Mouse (Mus musculus): ENCODE data around the gene Neo1. TPM values are rescaled to one million over a fixed set of nuclear protein-coding genes. Genes with fewer than 3 reads are reported as not detected.

Neo1 gene
- total and polyA plus RNA-seq, 3 experiments, result 0.85 to 2.1 (median 1.4) TPM

GRCm38 (mm10) chr9:58871141-58871540 is 165.1 kb downstream of the Neo1 start:
- H3K79me2 ChIP-seq (replicated peaks; ENCODE audit: control insufficient read depth, extremely low read depth, insufficient read depth, poor library complexity, severe bottlenecking), result no peaks in the 10 kb centered on the region
- no peak for DNase-seq (ENCODE audit: extremely low read depth)
- no peak overlapping the region for H3K27ac ChIP-seq (ENCODE audit: insufficient read depth, low read depth)
- in situ Hi-C loops (cut with MboI; ENCODE audit: low pct_ligation_motif_present, low pct_unique_long_range_greater_than_20kb, low sequenced_read_pairs) (loop anchor here (5.0 to 10.0 kb wide), 2 partner anchors 164 to 326 kb away; no protein-coding TSS in a partner anchor), dilution Hi-C loops (cut with MboI; ENCODE audit: extremely low pct_ligation_motif_present, extremely low pct_unique_long_range_greater_than_20kb, low sequenced_read_pairs) (no loop called here)
- H3K9ac ChIP-seq (ENCODE audit: insufficient read depth, low read depth), result no peak overlapping the region
- H3K27me3 ChIP-seq (replicated peaks), result no peaks in the 10 kb centered on the region
- no peak overlapping the region for H3K4me2 ChIP-seq (ENCODE audit: insufficient read depth, low read depth, poor library complexity, severe bottlenecking)
- no peak for TF ChIP-seq SIN3A (IDR thresholded peaks at IDR 0.05; ENCODE audit: low read length)
- TF ChIP-seq USF1 (IDR thresholded peaks at IDR 0.05; ENCODE audit: low read depth, low read length), result no peak
- peaks cover 0 to 3% of the 10 kb centered on the region in 2 experiments; a peak in 1 of 4 replicates for H3K4me1 ChIP-seq (ENCODE audit: control insufficient read depth in 1 of 2, insufficient read depth in 2 of 2)
- H3K4me3 ChIP-seq (replicated peaks in 1 of 3; ENCODE audit: low read depth in 2 of 3, low read length in 2 of 3, poor library complexity in 1 of 3), result no peak overlapping the region
- no peaks in the 10 kb centered on the region for H3K36me3 ChIP-seq (replicated peaks in 1 of 2; ENCODE audit: control insufficient read depth in 1 of 2, insufficient read depth in 1 of 2, low read length in 1 of 2)
- no peaks in the 10 kb centered on the region for H3K9me3 ChIP-seq (replicated peaks; ENCODE audit: low read length)

GRCm38 (mm10) chr9:58863826-58864225 is 172.4 kb downstream of the Neo1 start:
- Histone ChIP-seq H3K4me3 (replicated peaks in 1 of 3; ENCODE audit: low read depth in 2 of 3, low read length in 2 of 3, poor library complexity in 1 of 3) (no peak overlapping the region), H3K36me3 (replicated peaks in 1 of 2; ENCODE audit: control insufficient read depth in 1 of 2, insufficient read depth in 1 of 2, low read length in 1 of 2) (no peaks in the 10 kb centered on the region), H3K79me2 (replicated peaks; ENCODE audit: control insufficient read depth, extremely low read depth, insufficient read depth, poor library complexity, severe bottlenecking) (no peaks in the 10 kb centered on the region), H3K27me3 (replicated peaks) (no peaks in the 10 kb centered on the region), H3K9me3 (replicated peaks; ENCODE audit: low read length) (no peaks in the 10 kb centered on the region), H3K9ac (ENCODE audit: insufficient read depth, low read depth) (no peak overlapping the region), H3K27ac (ENCODE audit: insufficient read depth, low read depth) (no peak overlapping the region), H3K4me2 (ENCODE audit: insufficient read depth, low read depth, poor library complexity, severe bottlenecking) (no peak overlapping the region), H3K4me1 (ENCODE audit: control insufficient read depth in 1 of 2, insufficient read depth in 2 of 2) (peaks cover 2 to 20% of the 10 kb centered on the region in 2 experiments; a peak in 3 of 4 replicates)
- dilution Hi-C loops (cut with MboI; ENCODE audit: extremely low pct_ligation_motif_present, extremely low pct_unique_long_range_greater_than_20kb, low sequenced_read_pairs), result no loop called here
- TF ChIP-seq USF1 (IDR thresholded peaks at IDR 0.05; ENCODE audit: low read depth, low read length) (no peak), MYC (IDR thresholded peaks at IDR 0.05; ENCODE audit: low read depth, low read length) (no peak), ZNF384 (IDR thresholded peaks at IDR 0.05; ENCODE audit: low read depth, low read length) (no peak), PAX5 (IDR thresholded peaks at IDR 0.05; ENCODE audit: low read length) (no peak), MAZ (IDR thresholded peaks at IDR 0.05; ENCODE audit: low read depth, low read length) (no peak), ETS1 (conservative IDR thresholded peaks at IDR 0.05; ENCODE audit: low read depth, low read length) (no peak), MAX (IDR thresholded peaks at IDR 0.05; ENCODE audit: low read length) (no peak), GABPA (IDR thresholded peaks at IDR 0.05; ENCODE audit: insufficient replicate concordance, low read depth, low read length) (no peak), E2F4 (IDR thresholded peaks at IDR 0.05; ENCODE audit: insufficient replicate concordance, low read depth, low read length) (no peak), IRF4 (IDR thresholded peaks at IDR 0.05; ENCODE audit: low read depth, low read length) (no peak), UBTF (IDR thresholded peaks at IDR 0.05; ENCODE audit: low read depth, low read length) (no peak), MEF2A (IDR thresholded peaks at IDR 0.05; ENCODE audit: borderline replicate concordance, low read depth, low read length) (no peak), NELFE (IDR thresholded peaks at IDR 0.05; ENCODE audit: low read depth, low read length) (no peak), MXI1 (IDR thresholded peaks at IDR 0.05; ENCODE audit: low read depth, low read length) (no peak), ZKSCAN1 (IDR thresholded peaks at IDR 0.05; ENCODE audit: borderline replicate concordance, low read depth, low read length) (no peak), CHD2 (IDR thresholded peaks at IDR 0.05; ENCODE audit: low read length) (no peak), POLR2AphosphoS2 (IDR thresholded peaks at IDR 0.05; ENCODE audit: low read depth, low read length) (no peak), CHD1 (IDR thresholded peaks at IDR 0.05; ENCODE audit: low read depth, low read length) (no peak), EP300 (IDR thresholded peaks at IDR 0.05; ENCODE audit: low read length) (no peak)
- in situ Hi-C loops (cut with MboI; ENCODE audit: low pct_ligation_motif_present, low pct_unique_long_range_greater_than_20kb, low sequenced_read_pairs), result no loop called here
- DNase-seq (ENCODE audit: extremely low read depth), result no peak
